Mouse (Mus musculus): ENCODE results near the gene Vmn1r193.
"Not testable (repeated sequence)": the region's sequence is repeated elsewhere in the genome, so short reads cannot be mapped to it uniquely, and the experiment has no call there.

Vmn1r193 gene

GRCm38 (mm10) chr13:22223060-22223459 lies at the start of gene Vmn1r193:
Gene Vmn1r193 (minus strand): TSS chr13:22223160.
- DNase-seq (ENCODE audit: low read depth), result not testable (repeated sequence)

DNA sequence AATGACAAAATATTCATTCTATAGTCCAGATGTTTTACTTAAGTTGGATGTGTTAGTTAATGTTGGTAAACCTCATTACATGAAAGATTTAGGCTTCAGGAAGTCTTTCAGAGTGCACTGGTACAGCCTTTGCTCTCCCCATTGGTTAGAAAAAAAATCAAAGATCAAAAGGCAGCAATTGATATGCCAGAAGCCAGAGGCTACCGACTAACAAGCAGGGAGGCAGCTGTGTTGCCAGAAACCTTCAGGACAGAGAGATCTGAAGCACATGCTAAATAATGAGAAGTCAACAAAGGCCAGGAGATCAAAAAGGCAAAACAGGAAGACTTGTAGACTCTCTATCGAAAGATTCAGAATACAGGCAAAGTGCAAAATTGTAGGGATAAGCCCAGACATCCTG lies 48.8 kb upstream of the Vmn1r193 start:
- DNase-seq (ENCODE audit: low read depth), result no peak

DNA sequence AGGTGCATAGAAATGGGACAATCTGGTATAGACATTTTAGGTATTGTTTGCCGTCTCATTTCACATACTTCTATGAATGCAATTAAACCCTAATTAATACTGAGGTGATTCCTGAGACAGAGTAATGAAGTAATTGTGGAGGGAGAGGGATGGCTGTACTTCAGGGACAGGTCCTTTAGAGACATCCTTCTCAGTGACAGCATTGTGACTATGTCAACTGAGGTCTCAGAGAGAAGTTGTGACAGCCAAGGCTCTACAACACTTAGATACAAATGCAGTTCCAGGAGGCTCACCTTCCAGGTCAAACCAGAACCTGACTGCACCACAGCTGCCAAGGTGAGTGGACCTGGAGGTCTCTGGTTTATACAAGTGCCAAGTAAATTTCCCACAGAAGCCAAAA lies 47.3 kb upstream of the Vmn1r193 start, which contains the start of gene Vmn1r195:
TSS of gene Vmn1r195 (plus strand) at position 301 of the 400 bp plus-strand sequence.
- DNase-seq (ENCODE audit: low read depth), result not testable (repeated sequence)

GRCm38 (mm10) chr13:22243915-22244314 lies 21.0 kb upstream of the Vmn1r193 start, which contains the start of gene Vmn1r194:
Gene Vmn1r194 (plus strand): TSS chr13:22244215.
- no peak for DNase-seq (ENCODE audit: low read depth)

DNA sequence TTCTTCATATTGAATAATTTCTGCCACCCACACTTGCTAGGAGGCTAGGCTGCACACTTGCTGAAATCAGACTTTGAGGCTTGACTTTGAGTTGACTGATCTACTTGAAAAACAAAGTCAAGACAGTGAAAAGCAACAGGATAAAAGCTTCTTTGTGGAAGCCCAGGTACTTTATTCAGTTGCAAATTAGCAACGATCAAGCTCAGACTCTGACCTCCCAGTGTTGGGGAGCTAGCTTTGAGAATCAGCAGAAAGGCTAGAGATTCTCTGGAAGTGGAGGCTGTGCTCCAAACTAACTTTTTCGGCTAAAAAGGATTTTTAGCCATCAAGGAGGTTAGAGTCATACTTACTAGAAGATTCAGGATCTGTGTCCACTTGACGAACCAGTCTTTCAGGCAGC lies 30.2 kb downstream of the Vmn1r193 start:
- not testable (repeated sequence) for DNase-seq (ENCODE audit: low read depth)

- DNase-seq (ENCODE audit: low read depth), result no peak
Observed at GRCm38 (mm10) chr13:22191041-22191440, 31.9 kb downstream of the Vmn1r193 start, which contains the start of gene Vmn1r192. Gene Vmn1r192 (minus strand): TSS chr13:22191141.

GRCm38 (mm10) chr13:22190385-22190784 lies 32.6 kb downstream of the Vmn1r193 start:
- DNase-seq (ENCODE audit: low read depth), result no peak

GRCm38 (mm10) chr13:22189313-22189712 lies 33.6 kb downstream of the Vmn1r193 start:
- DNase-seq (ENCODE audit: low read depth), result no peak

GRCm38 (mm10) chr13:22183869-22184268 lies 39.1 kb downstream of the Vmn1r193 start, which contains the start of gene Vmn1r191:
Gene Vmn1r191 (minus strand): TSS chr13:22183969.
- no peak for DNase-seq (ENCODE audit: low read depth)

GRCm38 (mm10) chr13:22168416-22168815 lies 54.5 kb downstream of the Vmn1r193 start:
- no peak for DNase-seq (ENCODE audit: low read depth)
